In the genomic region with DNA sequence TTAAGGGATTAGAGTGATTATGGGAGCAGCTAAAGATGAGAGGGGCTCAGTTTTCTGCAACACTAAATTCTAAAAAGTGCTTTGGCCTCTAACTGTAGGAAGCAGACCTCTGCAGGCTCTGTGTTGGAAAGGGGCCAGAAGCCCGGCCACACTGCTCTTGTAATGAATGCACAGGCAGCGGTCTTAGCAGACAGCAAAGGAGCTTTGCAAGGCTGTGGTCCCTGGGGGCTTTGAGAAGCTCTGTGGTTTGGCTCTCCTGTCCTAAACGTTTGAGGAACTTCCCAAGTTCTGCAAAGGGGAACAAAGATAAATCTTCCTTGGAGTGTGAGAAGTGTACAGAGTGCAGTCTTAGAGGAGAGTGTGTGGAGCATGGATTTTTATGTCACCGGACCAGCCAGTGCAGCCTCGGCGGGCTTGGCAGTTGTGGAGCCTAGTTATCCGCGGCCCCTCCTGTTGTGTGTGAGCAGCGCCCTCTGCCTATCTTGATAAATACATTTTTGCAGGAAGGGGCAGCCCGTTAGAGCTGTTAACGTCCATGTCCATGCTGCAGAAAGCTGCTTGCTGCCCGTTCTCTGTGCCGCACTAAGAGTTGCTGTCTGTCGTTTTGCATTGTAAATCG, we compare ENCODE assay signal across 8 mouse cellular contexts. TPM values are rescaled to one million over a fixed set of nuclear protein-coding genes. Genes with fewer than 3 reads are reported as not detected.
DNase-seq lines count a peak whose midpoint lies in the region; TF ChIP-seq lines count a peak whose summit lies in the region.

No protein-coding gene starts in this region.

- no peak overlapping the region for H3K27ac ChIP-seq in left cerebral cortex, adult 2 months

- DNase-seq in left cerebral cortex, adult 2 months (ENCODE audit: extremely low spot score in 1 of 2, low spot score in 2 of 2), result no peak
- DNase-seq in left cerebral cortex, adult 11 months (ENCODE audit: low spot score), result no peak
- peak; percentile 59 for DNase-seq in NIH3T3 (ENCODE audit: low read depth)
- peak; percentile 39 to 67 for DNase-seq in cerebellum, postnatal 25 days
- DNase-seq in kidney, adult 9 months, result peak; percentile 33
- DNase-seq in yolk sac, embryonic 10.5 days (ENCODE audit: low spot score), result no peak
- no peak for DNase-seq in spleen, adult 18-20 months
- DNase-seq in spleen, postnatal 4 days (ENCODE audit: low spot score in 2 of 2), result no peak

- peak; percentile 1 for TF ChIP-seq CTCF in left cerebral cortex, adult 2 months (IDR thresholded peaks at IDR 0.05)

- intact Hi-C loops in left cerebral cortex, adult 2 months (cut with DNase I), result loop anchor here (10.0 kb wide), 1 partner anchor 297 kb away; no protein-coding TSS in a partner anchor

- H3K4me3 ChIP-seq in left cerebral cortex, adult 2 months, result no peak overlapping the region

RNA-seq across cellular contexts. Expression of a gene that starts 33.0 kb away (rescaled TPM):
- total RNA-seq in left cerebral cortex, adult 2 months (2021), result 100 to 1,000 TPM; 145 to 148 TPM

RNA-seq across cellular contexts. Expression of a gene that starts 35.4 kb away (rescaled TPM):
- total RNA-seq in left cerebral cortex, adult 2 months (2021), result under 1 TPM in 1 of 2 experiments, not detected in 1; 0.16 TPM

Comparison
In these comparisons a context has a peak if more than half of its experiments do, and no peak if none do; other contexts are left out.
1. DNase-seq: peak in NIH3T3 (single experiment), cerebellum, postnatal 25 days (2 of 2) and kidney, adult 9 months (single experiment); none in left cerebral cortex, adult 2 months (0 of 2), left cerebral cortex, adult 11 months (single experiment), yolk sac, embryonic 10.5 days (single experiment), spleen, adult 18-20 months (0 of 2) and spleen, postnatal 4 days (0 of 2).